Mouse (Mus musculus) thymus, postnatal 25 days (tissue): ENCODE data around the gene Atp8a2.
"Not testable (repeated sequence)": the region's sequence is repeated elsewhere in the genome, so short reads cannot be mapped to it uniquely, and the experiment has no call there.

Experiments
- DNase-seq: peaks from one replicate; pipeline ENCODE4 v3.0.0; 2022

The Atp8a2 gene

DNA sequence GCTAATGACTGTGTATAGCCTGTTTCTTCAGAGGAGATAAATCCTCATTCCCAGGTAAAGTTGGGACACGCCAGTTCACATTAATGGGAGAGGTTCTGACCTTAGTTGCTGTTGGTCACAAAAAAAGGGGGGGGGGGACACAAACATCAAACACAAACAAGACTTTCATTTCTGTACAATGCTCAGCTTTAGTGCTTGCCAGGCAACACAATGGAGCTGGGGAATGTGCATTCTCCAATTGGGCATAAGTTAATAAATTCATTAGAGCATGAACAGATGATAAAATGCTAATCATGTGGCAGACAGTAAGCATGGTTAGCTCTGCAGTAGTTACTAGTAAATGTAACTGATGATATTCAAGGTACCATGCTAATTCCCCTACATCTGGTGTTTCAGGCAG, 195.2 kb downstream of the Atp8a2 start:
- no peak for DNase-seq

DNA sequence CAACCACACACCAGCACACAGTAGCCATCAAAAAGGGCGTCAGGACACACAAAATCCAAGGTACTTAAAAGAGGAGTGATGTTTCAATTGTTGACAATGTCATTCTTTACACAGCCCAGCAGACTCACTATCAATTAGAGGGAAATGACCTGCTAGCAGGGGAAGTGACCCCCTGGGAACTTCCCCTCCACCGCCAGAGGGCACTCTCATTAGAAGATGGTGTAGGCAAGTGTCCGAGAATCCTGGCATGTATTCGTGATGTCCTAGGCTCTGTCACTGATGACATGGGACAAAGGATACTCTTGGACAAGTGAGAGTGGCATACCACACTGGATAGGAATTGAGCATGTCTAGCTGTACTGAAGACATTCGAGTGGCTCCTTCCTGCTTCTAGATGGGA, 208.1 kb downstream of the Atp8a2 start:
- no peak for DNase-seq

DNA sequence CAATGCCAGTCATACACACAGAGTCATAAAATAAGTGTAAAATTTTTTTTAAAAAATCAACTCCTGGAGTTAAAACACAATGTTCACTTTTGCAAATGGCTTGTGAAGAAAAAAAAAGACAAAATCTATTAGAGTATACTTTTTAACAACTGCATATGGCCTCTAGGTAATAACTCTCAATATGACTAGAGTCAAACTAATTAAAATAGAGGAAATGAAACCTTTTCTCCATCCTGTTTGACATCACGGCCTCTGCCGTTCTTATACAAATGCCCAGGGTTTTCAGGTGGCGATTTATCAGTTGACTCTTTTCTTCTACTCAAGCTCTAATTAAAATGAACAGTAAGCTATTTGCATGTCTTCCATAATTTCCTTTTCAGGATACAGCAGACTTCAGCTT, 209.0 kb downstream of the Atp8a2 start:
- DNase-seq: no peak

DNA sequence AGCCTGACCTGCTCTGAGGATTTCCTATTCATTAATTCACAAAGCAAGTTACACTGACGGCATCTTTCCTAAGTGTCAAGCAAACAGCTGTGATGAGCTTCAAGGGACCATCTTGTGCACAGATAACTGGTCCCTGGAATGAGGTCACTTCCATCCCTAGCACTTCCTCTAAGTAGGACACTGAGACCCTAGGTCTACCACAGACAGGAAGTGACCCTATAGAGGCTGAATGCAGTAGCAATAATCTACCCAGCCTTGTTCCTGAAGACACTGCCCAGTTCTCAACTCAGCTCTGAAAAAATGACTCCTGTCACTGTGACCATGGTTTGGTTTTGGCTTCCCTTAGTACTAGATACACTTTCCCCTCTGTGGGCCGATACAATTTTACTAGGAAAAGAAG, 219.0 kb downstream of the Atp8a2 start:
- DNase-seq: no peak

DNA sequence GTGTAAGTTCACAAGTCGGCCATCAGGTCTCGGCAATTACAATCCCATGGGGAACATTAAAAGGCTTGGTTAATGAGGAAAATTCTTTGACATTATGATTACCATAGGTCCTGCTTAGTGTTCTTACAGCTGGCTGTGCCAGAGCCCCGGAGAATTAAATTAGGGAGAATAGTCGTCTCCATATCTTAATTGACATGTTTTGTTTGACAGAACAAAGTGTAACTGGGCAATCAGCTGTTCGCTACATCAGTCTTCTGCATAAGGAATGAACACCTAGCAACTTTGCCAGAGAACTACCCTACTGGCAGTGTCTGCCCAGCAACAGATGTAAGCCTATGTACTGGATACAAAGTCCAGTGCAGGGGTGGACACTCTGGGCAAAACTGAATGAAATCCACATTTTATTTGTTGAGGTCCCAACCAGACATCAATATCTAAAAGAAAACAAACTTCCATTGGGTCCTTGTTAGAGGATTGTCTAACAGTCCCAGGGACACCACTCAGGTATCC, 225.7 kb downstream of the Atp8a2 start:
- no peak for DNase-seq

DNA sequence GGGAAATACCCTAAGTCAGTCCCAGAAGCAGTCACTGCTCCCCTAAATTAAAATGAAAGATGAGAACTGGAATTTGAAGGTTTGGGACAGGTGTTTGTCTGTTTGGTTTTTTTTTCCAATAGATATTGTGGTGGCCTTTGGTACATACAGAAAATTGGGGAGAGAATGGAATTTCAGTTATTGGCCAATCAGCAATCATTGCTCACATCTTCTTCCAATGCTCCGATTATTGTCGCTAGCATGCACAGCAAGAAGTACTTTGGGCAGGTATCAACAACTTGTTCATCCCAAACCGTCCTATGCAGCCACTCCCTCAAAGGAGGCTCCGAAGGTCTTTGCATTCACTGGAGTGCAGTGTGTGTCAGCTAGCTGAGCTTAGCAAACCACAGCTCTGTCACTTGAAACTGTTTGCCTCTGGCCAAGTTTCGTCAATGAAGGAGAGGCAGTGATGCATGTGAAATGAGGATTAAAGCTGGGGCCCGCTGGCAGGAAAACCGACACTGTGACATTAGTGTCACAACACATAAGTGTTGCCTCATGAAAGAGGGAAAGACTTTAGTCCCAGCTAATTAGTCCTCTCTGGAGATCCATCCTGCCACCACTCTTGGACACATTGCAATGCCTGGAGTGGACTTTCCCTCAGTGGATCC, 227.4 kb downstream of the Atp8a2 start:
- DNase-seq: no peak

DNA sequence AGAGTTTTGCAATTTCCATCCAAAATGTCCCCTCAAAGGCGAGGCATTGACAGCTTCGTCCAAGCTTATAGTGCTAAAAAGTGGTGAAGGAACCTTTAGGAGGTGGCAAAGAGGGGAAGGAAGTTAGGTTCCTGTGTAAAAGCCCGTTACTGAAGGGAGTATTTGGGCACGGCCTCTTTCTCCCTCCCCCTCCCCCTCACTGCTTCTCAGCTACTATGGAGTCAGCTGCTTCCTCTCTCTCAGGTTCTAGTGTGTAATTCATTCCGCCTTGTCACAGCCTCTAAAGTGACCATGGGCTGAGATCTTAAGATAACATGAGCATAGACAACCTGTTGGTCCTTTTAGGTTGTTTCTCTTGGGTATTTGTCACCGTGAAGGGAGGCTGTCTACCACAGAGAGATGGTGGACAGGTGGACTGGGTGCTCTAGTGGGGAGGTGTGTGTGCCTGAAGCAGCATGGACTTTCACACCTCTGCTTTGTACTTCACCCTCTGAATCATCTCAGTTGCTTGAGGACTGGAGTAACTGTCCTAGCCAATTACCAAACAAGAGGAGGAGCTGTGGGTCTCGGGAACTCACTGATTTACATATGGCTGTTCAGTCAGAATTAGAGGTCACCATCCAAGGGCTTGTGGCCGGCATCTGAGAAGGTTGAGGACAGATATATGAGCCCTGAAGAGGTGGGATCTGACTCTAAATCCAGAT, 229.0 kb downstream of the Atp8a2 start:
- DNase-seq: no peak

DNA sequence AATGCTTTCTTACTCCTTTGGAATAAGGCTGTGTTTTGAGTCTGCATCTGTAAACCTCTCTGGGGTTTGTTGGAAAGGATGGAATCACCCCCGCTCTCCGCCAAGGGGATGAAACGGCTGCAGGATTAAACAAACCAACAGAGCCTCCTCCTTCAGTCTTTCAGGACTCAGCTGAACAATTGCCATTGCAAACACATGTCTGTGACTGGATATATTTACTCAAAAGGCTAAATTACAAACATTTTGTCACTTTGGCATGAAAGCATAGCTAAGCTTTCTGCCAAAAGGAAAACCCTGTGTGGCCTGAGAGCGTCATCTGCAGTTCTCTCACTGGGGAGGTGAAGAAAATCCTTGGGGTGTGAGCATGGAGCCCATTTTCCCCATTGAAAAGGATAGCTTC, 230.0 kb downstream of the Atp8a2 start:
- DNase-seq: no peak

DNA sequence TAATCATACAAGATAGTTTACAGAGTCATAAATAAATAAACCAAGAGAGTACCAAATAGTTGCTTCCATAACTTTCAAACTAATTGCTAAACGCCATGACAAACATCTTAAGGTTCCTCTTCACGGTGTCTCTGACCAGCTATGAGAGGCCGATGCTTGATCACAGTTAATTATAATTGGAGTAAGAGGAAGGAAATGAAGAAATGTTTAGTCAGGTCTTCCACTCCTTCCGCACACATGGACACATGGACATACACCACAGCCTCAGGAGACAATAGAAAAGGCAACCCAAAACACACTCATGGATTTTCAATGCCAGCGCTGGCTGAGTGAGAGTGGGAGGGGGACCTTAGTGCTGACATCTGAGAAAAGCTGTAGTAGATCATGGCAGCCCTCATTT, 232.4 kb downstream of the Atp8a2 start:
- DNase-seq: no peak

DNA sequence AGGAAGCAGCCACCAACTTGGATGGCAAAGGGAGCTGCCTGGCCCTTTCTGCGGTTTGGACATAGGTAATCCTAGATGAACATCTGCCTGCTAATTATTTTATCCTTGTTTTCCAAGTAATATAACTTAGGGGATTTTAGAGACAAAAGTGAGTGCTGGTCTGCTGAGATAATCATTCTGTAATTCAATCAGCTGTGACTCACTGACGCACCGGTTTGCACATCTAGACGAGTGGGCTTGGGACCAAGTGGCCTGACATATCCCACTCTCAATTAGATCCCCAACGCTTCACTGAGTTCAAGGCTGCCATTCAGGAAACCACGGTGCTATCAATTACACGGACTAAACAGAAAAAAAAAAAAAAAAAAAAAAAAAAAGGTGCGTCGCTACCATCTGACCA, 236.0 kb downstream of the Atp8a2 start:
- no peak for DNase-seq

DNA sequence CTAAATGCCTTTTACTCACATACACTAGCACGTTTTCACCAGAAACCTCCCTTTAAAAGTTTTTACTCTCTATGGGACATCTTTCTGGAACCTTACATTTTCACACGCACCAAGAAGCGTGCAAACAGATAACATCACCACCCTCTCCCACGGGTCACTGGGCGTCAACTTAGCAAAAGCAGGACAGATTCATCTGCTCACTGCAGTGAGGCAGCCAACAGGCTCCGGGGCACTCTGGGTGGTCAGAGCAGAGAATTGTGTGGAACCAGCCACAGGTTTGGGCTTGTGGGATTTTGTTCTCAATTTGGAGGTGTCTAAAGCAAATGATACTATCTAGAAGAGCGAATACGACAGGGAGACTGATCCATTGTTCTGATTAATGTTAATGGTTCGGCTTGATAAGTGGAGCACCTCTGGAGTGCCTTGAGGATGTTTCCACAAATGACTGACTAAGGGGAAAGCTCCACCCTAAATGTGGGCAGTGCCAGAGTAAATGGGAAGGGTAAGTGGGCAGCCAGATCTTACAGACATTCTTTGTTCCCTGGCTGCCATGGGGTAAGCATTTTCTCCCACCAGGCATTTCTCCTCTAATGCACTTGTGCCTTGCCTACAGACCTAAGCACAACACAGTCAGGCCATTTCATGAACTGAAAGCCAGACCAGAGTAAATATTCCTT, 236.6 kb downstream of the Atp8a2 start:
- DNase-seq: no peak

DNA sequence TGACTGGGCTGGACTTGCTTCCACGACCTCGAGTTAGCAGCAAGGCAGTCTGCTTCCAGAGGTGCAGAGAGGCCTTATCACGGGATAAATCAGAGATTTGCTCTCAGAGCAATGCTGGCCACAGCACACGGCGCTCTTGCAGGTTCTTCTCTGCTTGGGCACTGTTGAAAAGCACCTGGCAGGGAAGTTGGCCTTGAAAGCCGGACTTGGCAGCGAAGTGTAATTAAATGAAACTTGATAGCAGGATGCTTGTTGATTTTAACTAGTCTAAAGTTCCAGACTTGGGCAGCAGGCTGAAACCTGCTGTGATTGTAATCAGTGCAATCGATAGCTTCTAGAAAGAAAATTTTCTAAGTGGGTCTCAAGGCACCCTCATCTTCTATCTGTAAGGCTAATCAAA, 237.3 kb downstream of the Atp8a2 start:
- DNase-seq: no peak

DNA sequence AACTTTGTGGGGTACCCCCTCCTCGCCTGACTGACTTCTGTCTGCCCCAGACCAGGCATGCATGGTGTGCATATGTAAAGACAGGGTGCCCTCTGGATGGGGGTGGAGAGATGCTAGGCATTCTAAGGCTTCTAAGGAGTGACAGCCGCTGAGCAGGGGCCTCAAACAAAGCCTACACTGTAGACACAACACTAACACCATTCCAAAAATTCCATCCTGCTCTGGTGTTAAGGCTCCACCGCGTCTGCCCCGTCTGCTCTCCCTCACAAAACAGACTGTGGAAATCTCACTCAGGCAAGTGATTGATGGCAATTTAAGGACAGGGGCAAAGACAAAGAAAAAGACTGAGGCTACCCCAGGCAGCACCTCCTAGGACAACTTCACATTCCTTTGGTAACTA, 247.0 kb downstream of the Atp8a2 start:
- DNase-seq: no peak

DNA sequence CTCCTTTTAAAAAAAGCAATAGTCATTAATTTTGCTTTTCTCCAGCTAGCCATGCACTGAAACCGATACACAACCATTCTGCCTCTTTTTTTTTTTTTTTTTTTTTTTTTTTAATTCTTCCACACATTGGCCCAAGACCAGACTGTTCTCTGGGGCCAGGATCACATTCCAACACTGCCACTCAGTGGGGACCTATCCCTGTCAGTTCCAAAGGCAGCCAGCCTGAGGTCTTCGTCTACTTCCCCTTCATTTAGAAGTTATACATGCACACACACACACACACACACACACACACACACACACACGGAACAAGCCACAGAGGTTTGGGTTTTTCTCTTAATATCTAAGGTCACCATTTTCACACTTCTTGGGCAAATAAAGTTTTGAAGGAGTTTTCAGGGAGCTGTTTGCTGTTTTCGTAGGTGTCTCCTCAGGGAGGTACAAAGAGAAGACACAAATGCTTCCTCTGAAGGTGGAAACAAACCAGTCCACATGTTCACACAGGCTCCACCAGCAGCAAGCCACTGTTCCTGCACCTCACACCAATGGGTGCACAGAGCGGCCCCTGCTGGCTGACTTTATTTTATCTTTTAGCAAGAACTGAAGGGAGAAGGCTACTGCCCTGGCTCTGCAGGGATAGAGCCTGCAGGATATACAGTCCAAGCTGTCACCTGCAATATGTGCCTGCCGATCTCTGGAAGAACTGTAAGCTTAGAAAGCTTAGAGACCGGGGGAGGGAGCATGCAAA, 253.9 kb downstream of the Atp8a2 start:
- peak; percentile 81 for DNase-seq

DNA sequence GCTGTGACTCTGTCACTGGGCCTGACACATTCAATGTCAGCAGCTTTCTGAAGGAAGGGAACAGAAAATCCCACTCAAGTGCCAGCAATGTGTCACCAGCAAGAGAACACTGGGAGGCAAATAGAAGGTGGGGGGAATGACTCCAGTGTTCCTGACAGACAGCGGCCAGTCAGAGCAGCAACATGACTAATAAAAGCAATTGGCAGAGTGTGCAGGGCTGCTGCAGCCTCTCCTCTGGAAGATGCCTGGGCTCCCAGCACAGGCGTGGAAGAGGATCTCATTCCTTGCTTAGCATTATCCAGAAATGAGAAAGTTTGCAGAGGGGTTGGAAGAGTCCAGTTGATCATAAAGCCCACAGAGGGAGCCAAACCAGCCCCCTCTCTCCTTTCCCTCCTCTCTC, 254.8 kb downstream of the Atp8a2 start:
- no peak for DNase-seq

DNA sequence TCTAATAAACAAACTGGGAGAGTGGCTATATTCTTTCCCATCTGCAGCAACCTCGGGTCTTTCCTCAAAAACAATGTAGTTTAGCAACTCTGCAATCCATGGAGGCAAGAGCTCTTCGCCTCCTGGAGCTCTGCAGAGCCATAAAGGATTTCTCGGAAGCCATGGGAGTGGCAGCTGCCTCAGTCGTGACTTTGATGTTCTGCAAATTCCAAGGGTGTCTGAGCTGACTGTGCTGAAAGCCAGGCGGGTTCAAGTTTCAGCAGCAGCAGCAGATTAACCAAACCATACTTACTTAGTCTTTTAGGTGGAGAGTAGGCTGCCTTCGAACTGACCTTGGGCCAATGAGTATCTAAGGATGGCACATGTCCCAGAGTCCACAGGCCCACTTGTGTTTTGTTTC, 264.6 kb downstream of the Atp8a2 start:
- DNase-seq: no peak

DNA sequence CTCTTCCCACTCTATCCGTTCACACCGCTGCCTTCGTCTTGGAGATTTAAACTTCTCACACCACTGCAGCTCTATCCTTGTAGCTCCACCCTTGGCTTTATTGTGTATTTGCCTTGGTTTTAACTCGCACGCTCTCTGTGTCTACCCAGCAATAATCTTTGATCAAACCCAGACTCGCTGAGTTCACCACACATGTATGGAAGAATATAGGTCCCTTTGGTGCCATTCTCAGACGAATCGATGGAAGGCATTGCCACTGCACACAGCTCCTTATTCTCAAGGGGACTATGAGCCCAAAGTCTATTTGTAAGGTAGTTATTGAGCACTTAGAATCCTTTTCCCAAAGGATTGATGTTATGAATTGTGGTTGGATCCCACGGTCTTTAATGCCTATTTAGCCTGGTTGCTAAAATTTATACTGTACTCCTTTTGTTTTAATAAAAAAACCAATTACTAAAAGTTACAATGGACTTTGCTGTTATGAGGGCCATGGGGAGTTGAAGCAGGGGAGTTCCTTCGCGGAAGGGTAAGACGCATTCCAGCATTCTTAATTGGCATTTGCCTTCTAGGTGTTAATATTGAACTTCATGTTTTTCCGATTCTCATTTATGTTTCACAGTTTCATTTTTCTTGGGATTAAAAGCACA, 265.4 kb downstream of the Atp8a2 start:
- DNase-seq: no peak

DNA sequence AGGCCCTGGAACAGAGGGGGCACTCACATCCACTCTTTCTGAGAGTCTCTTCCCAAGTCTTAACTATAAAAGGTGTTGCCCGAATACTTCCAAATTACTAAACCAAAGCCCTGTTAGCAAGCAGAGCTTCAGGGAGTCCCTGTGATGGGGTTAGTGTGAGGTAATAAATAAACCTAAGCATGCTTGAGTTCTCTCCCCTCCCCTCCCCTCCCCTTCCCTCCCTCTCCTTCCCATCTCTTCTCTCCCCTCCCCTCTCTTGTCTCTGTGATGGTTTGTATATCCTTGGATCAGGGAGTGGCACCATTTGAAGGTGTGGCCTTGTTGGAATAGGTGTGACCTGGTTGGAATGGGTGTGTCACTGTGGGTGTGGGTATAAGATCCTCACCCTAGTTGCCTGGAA, 267.8 kb downstream of the Atp8a2 start:
- not testable (repeated sequence) for DNase-seq

DNA sequence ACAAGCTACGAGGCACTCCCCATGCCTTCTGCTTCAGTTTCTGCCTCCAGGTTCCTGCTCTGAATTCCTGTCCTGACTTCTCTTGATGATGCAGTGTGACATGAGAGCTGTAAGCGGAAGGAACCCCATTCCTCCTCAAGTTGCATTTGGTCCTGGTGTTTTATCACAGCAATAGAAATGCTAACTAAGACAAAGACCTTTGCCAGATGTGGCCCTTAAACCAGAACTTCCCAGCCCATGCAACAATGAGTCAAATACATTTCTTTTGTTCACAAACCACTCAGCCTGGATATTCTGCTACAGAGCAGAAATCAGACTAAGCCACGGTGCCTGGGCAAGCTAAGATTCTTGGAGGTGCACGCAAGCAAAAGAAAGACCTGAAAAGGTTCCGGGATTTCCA, 268.2 kb downstream of the Atp8a2 start:
- DNase-seq: no peak

DNA sequence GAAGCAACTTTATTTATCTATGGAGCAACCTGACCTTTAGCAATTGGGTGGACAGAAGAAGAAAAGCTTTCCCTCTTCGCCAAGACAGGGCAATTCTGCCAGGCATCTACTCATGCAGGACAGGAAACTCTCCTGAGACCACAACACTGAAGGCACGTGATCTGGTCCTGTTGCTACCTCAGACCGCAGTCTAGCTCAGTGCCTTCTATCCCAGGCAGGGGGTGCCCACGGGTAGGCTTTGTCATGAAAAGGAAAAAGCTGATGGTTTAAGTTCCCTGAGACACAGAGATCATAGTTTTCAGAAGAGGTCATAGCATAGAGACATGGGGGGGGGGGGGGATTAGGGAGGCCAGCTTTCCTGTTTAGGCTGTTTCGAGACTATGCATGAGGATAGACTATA, 269.2 kb downstream of the Atp8a2 start:
- peak; percentile 3 for DNase-seq

DNA sequence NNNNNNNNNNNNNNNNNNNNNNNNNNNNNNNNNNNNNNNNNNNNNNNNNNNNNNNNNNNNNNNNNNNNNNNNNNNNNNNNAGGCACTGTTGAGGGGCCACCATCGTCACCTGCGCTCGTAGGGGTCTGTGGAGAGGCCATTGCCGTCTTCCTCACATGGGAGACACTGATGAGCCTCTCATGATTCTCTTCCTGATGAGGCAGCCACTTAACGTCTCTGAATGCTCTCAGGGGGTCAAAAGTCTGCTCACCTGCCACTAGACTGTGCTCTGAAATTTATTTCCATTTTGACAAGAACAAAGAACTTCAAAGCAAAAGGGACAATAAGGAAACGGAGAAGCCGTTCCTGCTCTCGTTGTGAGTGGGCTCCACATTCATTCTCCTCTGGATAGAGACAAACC, 277.1 kb downstream of the Atp8a2 start:
- DNase-seq: no peak

DNA sequence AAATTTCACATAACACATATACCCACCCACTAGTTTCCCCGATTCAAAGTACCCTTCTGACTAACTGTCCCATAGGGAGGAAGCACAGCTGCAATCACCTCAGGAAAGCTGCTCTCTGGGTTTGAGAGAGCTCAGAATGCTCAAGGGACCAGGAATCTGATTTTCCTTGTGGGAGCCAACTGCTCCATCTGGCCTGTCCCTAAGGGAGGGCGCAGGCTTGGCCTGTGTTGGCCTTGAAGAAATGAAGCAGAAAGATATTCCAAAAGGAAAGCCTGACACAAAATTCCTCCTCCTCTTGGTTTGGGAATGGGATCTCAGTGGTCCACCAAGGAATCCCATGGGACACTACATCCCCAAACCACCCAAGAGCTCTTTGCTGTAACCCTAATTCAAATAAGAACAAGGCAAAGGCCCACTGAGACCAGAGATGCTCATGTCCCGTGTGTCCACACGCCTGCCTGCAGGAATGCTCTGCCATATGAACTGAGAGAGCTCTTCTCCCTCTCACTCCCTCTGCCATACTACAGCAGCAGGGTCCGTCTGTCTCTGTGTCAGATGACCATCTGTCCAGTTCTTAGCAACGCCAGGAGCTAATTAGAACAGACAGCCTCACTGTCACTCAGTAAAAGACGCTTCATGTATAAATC, 293.4 kb downstream of the Atp8a2 start:
- DNase-seq: no peak
